Mouse (Mus musculus) limb, embryonic 14.5 days (tissue): ENCODE data around the gene Serinc3. TPM values are rescaled to one million over a fixed set of nuclear protein-coding genes. Genes with fewer than 3 reads are reported as not detected.

Experiments
- ATAC-seq: fragments of 200-750 bp; cut with Nextera tagmentation; 2 replicates; pipeline ENCODE4 v1.8.0; 2017; ENCODE audit warnings: low read depth, moderate number of reproducible peaks, moderate TSS enrichment; ENCODE audit not compliant: low FRiP score
- DNase-seq: peaks from one replicate; pipeline ENCODE4 v3.0.0-alpha.2; 2015; ENCODE audit warnings: low spot score
- H3K27ac ChIP-seq: fragments of 300-500 bp; sonication (generic); replicated peaks from 2 replicates; pipeline ENCODE4 v1.5.1; 2014; ENCODE audit warnings: low read depth, mild to moderate bottlenecking, low read length, moderate library complexity, mixed read lengths
- H3K27me3 ChIP-seq: fragments of 300-500 bp; sonication (generic); 2 replicates; pipeline ENCODE4 v1.6.1; 2014; ENCODE audit warnings: low read length, mixed read lengths; ENCODE audit not compliant: control insufficient read depth, insufficient read depth
- H3K36me3 ChIP-seq: fragments of 300-500 bp; sonication (generic); 2 replicates; pipeline ENCODE4 v1.6.1; 2014; ENCODE audit warnings: mild to moderate bottlenecking, low read length, moderate library complexity, mixed read lengths; ENCODE audit not compliant: control insufficient read depth, insufficient read depth
- H3K4me1 ChIP-seq: fragments of 300-500 bp; sonication (generic); 2 replicates; pipeline ENCODE4 v1.6.1; 2014; ENCODE audit warnings: antibody characterized with exemption, low read length, mixed read lengths; ENCODE audit not compliant: control insufficient read depth, insufficient read depth
- H3K4me2 ChIP-seq: fragments of 300-500 bp; sonication (generic); replicated peaks from 2 replicates; pipeline ENCODE4 v1.6.1; 2014; ENCODE audit warnings: low read depth, mild to moderate bottlenecking, low read length, moderate library complexity; ENCODE audit not compliant: severe bottlenecking
- H3K4me3 ChIP-seq: fragments of 300-500 bp; sonication (generic); replicated peaks from 2 replicates; pipeline ENCODE4 v1.5.1; 2014; ENCODE audit warnings: low read length
- H3K9ac ChIP-seq: fragments of 300-500 bp; sonication (generic); 2 replicates; pipeline ENCODE4 v1.6.1; 2014; ENCODE audit warnings: mild to moderate bottlenecking, low read depth, low read length, moderate library complexity; ENCODE audit not compliant: severe bottlenecking
- H3K9me3 ChIP-seq: fragments of 300-500 bp; sonication (generic); 2 replicates; pipeline ENCODE4 v1.6.1; 2016; ENCODE audit warnings: low read length; ENCODE audit not compliant: control insufficient read depth
- POLR2A ChIP-seq: fragments of 200-500 bp; IDR thresholded peaks from 2 replicates; pipeline ENCODE4 v1.8.0; 2012; ENCODE audit warnings: inconsistent platforms, mild to moderate bottlenecking, moderate library complexity, borderline replicate concordance; ENCODE audit not compliant: insufficient read depth, insufficient read length; ENCODE audit errors: extremely low read depth
- WGBS: fragments of 180-500 bp; shearing (Covaris S2); extraction: QIAGEN DNeasy Blood & Tissue Kit; methylation state at CpG from one replicate; pipeline ENCODE4 v1.1.7; 2014; 5-methylcytosine and 5-hydroxymethylcytosine counted together
- polyA plus RNA-seq, 2 experiments: library from polyadenylated mRNA; depleted of rRNA in 1 of 2; stranded (reverse) in 1 of 2; unstranded in 1 of 2; fragments of >200 nt; fragmentation: Nextera tagmentation in 1 of 2; extraction: Ambion mirVana in 1 of 2; gene quantifications; 2 replicates each; pipeline versions ENCODE4 v1.2.1 to v1.2.3; 2012 to 2014

The Serinc3 gene
- polyA plus RNA-seq, 2 experiments: 43.4 to 99.5 TPM

- H3K9ac ChIP-seq: no peak overlapping the region
- no peaks in the 10 kb centered on the region for H3K9me3 ChIP-seq
- no peaks in the 10 kb centered on the region for H3K4me1 ChIP-seq
- H3K4me2 ChIP-seq: no peak overlapping the region
- DNase-seq: no peak
- H3K4me3 ChIP-seq: no peak overlapping the region
- TF ChIP-seq POLR2A: no peak
- no peaks in the 10 kb centered on the region for H3K36me3 ChIP-seq
- no peak for ATAC-seq
- H3K27ac ChIP-seq: no peak overlapping the region
- no peaks in the 10 kb centered on the region for H3K27me3 ChIP-seq
- WGBS: 67% methylated on average over 11 of the region's 11 CpGs
These were observed 69.7 kb downstream of the Serinc3 start for GRCm38 (mm10) chr2:163575248-163575647.

GRCm38 (mm10) chr2:163574321-163574720, 70.6 kb downstream of the Serinc3 start:
- Histone ChIP-seq H3K9ac (no peak overlapping the region), H3K9me3 (no peaks in the 10 kb centered on the region), H3K4me3 (no peak overlapping the region), H3K27me3 (no peaks in the 10 kb centered on the region), H3K4me2 (no peak overlapping the region), H3K4me1 (no peaks in the 10 kb centered on the region), H3K27ac (no peak overlapping the region), H3K36me3 (no peaks in the 10 kb centered on the region)
- TF ChIP-seq POLR2A: no peak
- DNase-seq (no peak), ATAC-seq (no peak)
- WGBS: 81% methylated on average over 3 of the region's 3 CpGs

Other genes with a start within 250 kb of the Serinc3 start
- 8.2 and 9.9 TPM in 2 replicates for gene Jph2, start 247.1 kb downstream of the Serinc3 start, polyA plus RNA-seq (2012; rRNA removed)
- gene Jph2, start 247.1 kb downstream of the Serinc3 start, polyA plus RNA-seq (2014; fragmentation: Nextera tagmentation; extraction: Ambion mirVana): 2.1 and 2.6 TPM in 2 replicates
- gene Oser1, start 220.4 kb downstream of the Serinc3 start, polyA plus RNA-seq (2012; rRNA removed): 28.7 and 33.8 TPM in 2 replicates
- gene Oser1, start 220.4 kb downstream of the Serinc3 start, polyA plus RNA-seq (2014; fragmentation: Nextera tagmentation; extraction: Ambion mirVana): 85.8 and 88.5 TPM in 2 replicates
- gene Gdap1l1, start 206.7 kb downstream of the Serinc3 start, polyA plus RNA-seq (2012; rRNA removed): 0.46 and 0.60 TPM in 2 replicates
- 0.22 and 0.43 TPM in 2 replicates for gene Gdap1l1, start 206.7 kb downstream of the Serinc3 start, polyA plus RNA-seq (2014; fragmentation: Nextera tagmentation; extraction: Ambion mirVana)
- 7.5 and 8.3 TPM in 2 replicates for gene Fitm2, start 172.5 kb downstream of the Serinc3 start, polyA plus RNA-seq (2012; rRNA removed)
- gene Fitm2, start 172.5 kb downstream of the Serinc3 start, polyA plus RNA-seq (2014; fragmentation: Nextera tagmentation; extraction: Ambion mirVana): 9.5 and 11.0 TPM in 2 replicates
- gene R3hdml, start 152.8 kb downstream of the Serinc3 start, polyA plus RNA-seq (2012; rRNA removed): 0.14 and 0.16 TPM in 2 replicates
- gene R3hdml, start 152.8 kb downstream of the Serinc3 start, polyA plus RNA-seq (2014; fragmentation: Nextera tagmentation; extraction: Ambion mirVana): 0.36 TPM in 1 of 2 replicates, not detected in the other
- 0.12 and 0.20 TPM in 2 replicates for gene Hnf4a, start 138.3 kb downstream of the Serinc3 start, polyA plus RNA-seq (2012; rRNA removed)
- not detected in 2 replicates for gene Hnf4a, start 138.3 kb downstream of the Serinc3 start, polyA plus RNA-seq (2014; fragmentation: Nextera tagmentation; extraction: Ambion mirVana)
- gene Ttpal, start 42.8 kb downstream of the Serinc3 start, polyA plus RNA-seq (2012; rRNA removed): 25.3 and 29.6 TPM in 2 replicates
- gene Ttpal, start 42.8 kb downstream of the Serinc3 start, polyA plus RNA-seq (2014; fragmentation: Nextera tagmentation; extraction: Ambion mirVana): 48.0 and 52.6 TPM in 2 replicates
- 76.1 and 85.2 TPM in 2 replicates for gene Pkig, start 13.3 kb upstream of the Serinc3 start, polyA plus RNA-seq (2012; rRNA removed)
- gene Pkig, start 13.3 kb upstream of the Serinc3 start, polyA plus RNA-seq (2014; fragmentation: Nextera tagmentation; extraction: Ambion mirVana): 126 and 133 TPM in 2 replicates
- 6.8 and 8.1 TPM in 2 replicates for gene Ada, start 105.1 kb upstream of the Serinc3 start, polyA plus RNA-seq (2012; rRNA removed)
- gene Ada, start 105.1 kb upstream of the Serinc3 start, polyA plus RNA-seq (2014; fragmentation: Nextera tagmentation; extraction: Ambion mirVana): 9.4 and 9.5 TPM in 2 replicates
- 0.23 and 0.51 TPM in 2 replicates for gene Ccn5, start 175.7 kb upstream of the Serinc3 start, polyA plus RNA-seq (2012; rRNA removed)
- 0.70 and 1.1 TPM in 2 replicates for gene Ccn5, start 175.7 kb upstream of the Serinc3 start, polyA plus RNA-seq (2014; fragmentation: Nextera tagmentation; extraction: Ambion mirVana)
- not detected in 2 replicates for gene Kcnk15, start 208.5 kb upstream of the Serinc3 start, polyA plus RNA-seq (2012; rRNA removed)
- not detected in 2 replicates for gene Kcnk15, start 208.5 kb upstream of the Serinc3 start, polyA plus RNA-seq (2014; fragmentation: Nextera tagmentation; extraction: Ambion mirVana)